In the genomic region with DNA sequence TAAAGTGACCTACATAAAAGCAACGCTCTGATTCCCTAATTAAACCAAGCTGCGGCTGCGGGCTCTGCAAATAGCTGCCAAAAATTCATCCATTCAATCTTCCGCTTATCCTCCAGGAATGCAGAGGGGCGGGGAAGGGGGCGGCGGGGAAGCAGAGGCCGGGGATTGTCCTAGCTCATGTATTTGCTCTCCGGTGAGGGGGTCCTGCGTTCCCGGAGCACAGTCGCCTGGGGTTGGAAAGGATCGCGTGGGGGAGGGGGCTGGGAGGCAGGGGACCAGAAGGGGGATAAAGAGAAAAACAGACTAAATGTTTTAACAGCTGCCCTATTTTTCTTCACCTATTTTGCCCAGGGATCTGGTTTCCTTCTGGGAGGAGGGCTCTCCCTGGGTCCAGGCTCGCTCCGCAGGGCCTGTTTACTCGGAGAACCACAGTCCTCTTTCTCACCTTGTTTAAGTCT, we compare ENCODE assay signal across 8 mouse cellular contexts.
DNase-seq lines count a peak whose midpoint lies in the region; ATAC-seq and TF ChIP-seq lines count a peak whose summit lies in the region.

No protein-coding gene starts in this region.

- H3K27me3 ChIP-seq in intestine, embryonic 14.5 days (replicated peaks; ENCODE audit: control insufficient read depth, insufficient read depth, low read length) = no peaks in the 10 kb centered on the region
- H3K27me3 ChIP-seq in midbrain, postnatal 0 days (ENCODE audit: insufficient read depth, low read length) = no peaks in the 10 kb centered on the region

- peak overlapping the region; percentile 88 for H3K27ac ChIP-seq in intestine, embryonic 14.5 days (ENCODE audit: low read depth)
- H3K27ac ChIP-seq in midbrain, postnatal 0 days (ENCODE audit: low read depth, low read length) = no peak overlapping the region

- peak overlapping the region; percentile 12; the same call in 1 of the 2 replicates for H3K4me3 ChIP-seq in intestine, embryonic 14.5 days (ENCODE audit: low read depth, low read length)
- peak overlapping the region; percentile 32 for H3K4me3 ChIP-seq in midbrain, postnatal 0 days (ENCODE audit: low read depth, low read length)

- no peak for TF ChIP-seq CTCF in midbrain, postnatal 0 days (IDR thresholded peaks at IDR 0.05)

- no peaks in the 10 kb centered on the region for H3K36me3 ChIP-seq in intestine, embryonic 14.5 days (ENCODE audit: control insufficient read depth, insufficient read depth, low read length)
- no peaks in the 10 kb centered on the region for H3K36me3 ChIP-seq in midbrain, postnatal 0 days (ENCODE audit: insufficient read depth, low read length)

- WGBS in intestine, embryonic 14.5 days = 4% methylated on average over 17 of the region's 17 CpGs
- under 1% methylated on average over 17 of the region's 17 CpGs for WGBS in midbrain, postnatal 0 days

- no peaks in the 10 kb centered on the region for H3K9me3 ChIP-seq in intestine, embryonic 14.5 days (ENCODE audit: control insufficient read depth, low read length)
- H3K9me3 ChIP-seq in midbrain, postnatal 0 days (ENCODE audit: low read length) = no peaks in the 10 kb centered on the region

- peak; percentile 63; the same call in 1 of the 2 replicates for ATAC-seq in intestine, embryonic 14.5 days (replicated peaks; ENCODE audit: low FRiP score, low TSS enrichment, low read depth)
- no peak for ATAC-seq in midbrain, postnatal 0 days (ENCODE audit: low FRiP score)

- H3K9ac ChIP-seq in intestine, embryonic 14.5 days (ENCODE audit: low read length) = peak overlapping the region; percentile 32
- 0 out of 2 replicates have a peak overlapping the region, but pooled peaks have one; percentile 26 for H3K9ac ChIP-seq in midbrain, postnatal 0 days (replicated peaks; ENCODE audit: low read length, poor library complexity, severe bottlenecking)

- peak; percentile 3 to 5 for DNase-seq in cerebellum, adult 18-20 months
- DNase-seq in cerebellum, adult 9-11 months = no peak
- DNase-seq in lung, postnatal 10 days = peak; percentile 25
- DNase-seq in lung, adult 18-20 months = no peak
- peak; percentile 71 for DNase-seq in intestine, embryonic 14.5 days (ENCODE audit: low spot score)
- DNase-seq in midbrain, postnatal 0 days (ENCODE audit: low spot score) = peak; percentile 58
- no peak for DNase-seq in layer of hippocampus, adult 9-10 months (ENCODE audit: low spot score)
- no peak for DNase-seq in adrenal gland, adult 18-20 months (ENCODE audit: low spot score in 2 of 2)

- peak overlapping the region; percentile 51 for H3K4me2 ChIP-seq in intestine, embryonic 14.5 days (ENCODE audit: low read length)
- peak overlapping the region; percentile 64 for H3K4me2 ChIP-seq in midbrain, postnatal 0 days (ENCODE audit: low read depth, low read length, poor library complexity, severe bottlenecking)

- peaks cover 26% of the 10 kb centered on the region for H3K4me1 ChIP-seq in intestine, embryonic 14.5 days (replicated peaks; ENCODE audit: control insufficient read depth, insufficient read depth, low read length)
- H3K4me1 ChIP-seq in midbrain, postnatal 0 days (ENCODE audit: insufficient read depth, low read length) = peaks cover 8% of the 10 kb centered on the region; the same call in 1 of the 2 replicates

Comparison
In these comparisons a context has a peak if more than half of its experiments do, and no peak if none do; other contexts are left out.
1. DNase-seq: peak in cerebellum, adult 18-20 months (2 of 2), lung, postnatal 10 days (single experiment), intestine, embryonic 14.5 days (single experiment) and midbrain, postnatal 0 days (single experiment); none in cerebellum, adult 9-11 months (single experiment), lung, adult 18-20 months (0 of 2), layer of hippocampus, adult 9-10 months (single experiment) and adrenal gland, adult 18-20 months (0 of 2).